Mouse (Mus musculus): ENCODE measurements around the gene Fry. TPM values are rescaled to one million over a fixed set of nuclear protein-coding genes. Genes with fewer than 3 reads are reported as not detected.

The Fry gene
- polyA plus RNA-seq, 1 experiment from 2014 or later = 41.9 TPM

DNA sequence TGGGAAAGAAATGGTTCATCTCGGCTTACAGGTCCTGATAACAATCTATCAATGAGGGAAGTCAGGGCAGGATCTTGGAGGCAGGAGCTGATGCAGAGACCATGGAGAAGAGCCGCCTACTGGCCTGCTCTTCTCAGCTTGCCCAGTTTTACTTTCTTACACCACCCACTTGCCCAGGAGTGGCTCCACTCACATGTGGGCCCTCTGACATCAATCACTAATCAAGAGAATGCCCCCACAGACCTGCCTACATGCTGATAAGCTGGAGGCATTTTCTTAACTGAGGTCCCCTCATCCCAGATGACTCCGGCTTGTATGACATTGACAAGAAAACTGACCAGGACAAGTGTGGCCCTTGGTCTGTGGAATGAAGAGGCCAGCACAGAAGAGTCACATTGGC, 16.2 kb downstream of the Fry start:
- Histone ChIP-seq H3K9ac (no peak overlapping the region), H3K4me2 (no peak overlapping the region), H3K27ac (replicated peaks) (no peak overlapping the region), H3K4me3 (no peak overlapping the region), H3K9me3 (no peaks in the 10 kb centered on the region), H3K27me3 (no peaks in the 10 kb centered on the region), H3K36me3 (no peaks in the 10 kb centered on the region), H3K4me1 (replicated peaks) (peaks cover 29% of the 10 kb centered on the region)
- 81% methylated on average over 3 of the region's 3 CpGs for WGBS
- no peak for ATAC-seq (ENCODE audit: low read depth)

DNA sequence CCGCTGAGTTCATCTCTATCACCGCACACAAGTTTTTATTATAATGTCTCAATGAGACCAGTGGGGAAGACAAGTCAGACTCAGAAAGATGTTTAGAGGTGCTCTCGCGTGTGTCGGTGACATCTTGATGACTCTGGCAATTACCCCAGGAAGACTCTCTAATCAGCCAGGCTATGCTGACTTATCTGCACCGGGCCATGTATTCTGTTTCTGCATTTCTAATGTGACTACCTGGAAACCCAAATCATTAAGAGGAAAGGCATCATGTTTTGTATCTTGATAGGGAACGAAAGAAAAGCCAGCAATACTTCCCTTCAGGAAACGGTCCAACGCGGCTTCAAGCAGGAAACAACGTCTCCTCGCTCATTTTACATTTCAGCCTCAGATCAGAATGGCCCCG, 17.1 kb downstream of the Fry start:
- H3K27me3 ChIP-seq = no peaks in the 10 kb centered on the region
- H3K4me1 ChIP-seq (replicated peaks) = peaks cover 21% of the 10 kb centered on the region
- H3K9me3 ChIP-seq = no peaks in the 10 kb centered on the region
- H3K27ac ChIP-seq (replicated peaks) = 0 out of 2 replicates have a peak overlapping the region, but pooled peaks have one; percentile 14
- no peak for ATAC-seq (ENCODE audit: low read depth)
- 81% methylated on average over 13 of the region's 13 CpGs for WGBS
- H3K4me2 ChIP-seq = no peak overlapping the region
- no peaks in the 10 kb centered on the region for H3K36me3 ChIP-seq
- H3K4me3 ChIP-seq = no peak overlapping the region
- no peak overlapping the region for H3K9ac ChIP-seq

- WGBS = 42% methylated on average over 9 of the region's 9 CpGs
- no peak overlapping the region for H3K9ac ChIP-seq
- H3K4me1 ChIP-seq (replicated peaks) = peaks cover 10% of the 10 kb centered on the region
- H3K27me3 ChIP-seq = no peaks in the 10 kb centered on the region
- peak; percentile 57; the same call in 1 of the 2 replicates for ATAC-seq (ENCODE audit: low read depth)
- no peaks in the 10 kb centered on the region for H3K36me3 ChIP-seq
- no peak overlapping the region for H3K27ac ChIP-seq (replicated peaks)
- H3K9me3 ChIP-seq = no peaks in the 10 kb centered on the region
- no peak overlapping the region for H3K4me3 ChIP-seq
- no peak overlapping the region for H3K4me2 ChIP-seq
Measured at GRCm38 (mm10) chr5:150137772-150138451, 19.5 kb downstream of the Fry start.

DNA sequence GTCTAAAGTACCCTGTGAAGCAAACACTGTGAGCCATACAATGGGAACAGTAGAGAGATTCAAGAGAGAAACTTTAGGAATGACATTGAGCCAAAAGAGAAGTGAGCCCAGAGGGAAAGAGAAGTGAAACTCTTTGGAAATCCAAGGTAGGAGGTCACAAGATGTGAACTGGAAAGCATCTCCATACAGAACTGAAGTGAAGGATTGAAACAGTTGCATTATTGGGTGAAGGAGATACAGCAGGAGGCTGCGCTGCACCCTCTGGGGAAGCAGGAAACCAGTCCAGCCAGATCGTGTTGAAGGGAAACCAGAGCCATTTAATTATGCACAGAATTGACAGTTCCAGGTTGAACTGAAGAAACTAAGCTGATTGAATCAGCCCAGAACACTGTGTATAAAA, 22.1 kb downstream of the Fry start:
- H3K4me3 ChIP-seq = no peak overlapping the region
- H3K27ac ChIP-seq (replicated peaks) = no peak overlapping the region
- no peak for ATAC-seq (ENCODE audit: low read depth)
- H3K4me1 ChIP-seq (replicated peaks) = peaks cover 10% of the 10 kb centered on the region
- H3K36me3 ChIP-seq = no peaks in the 10 kb centered on the region
- no peak overlapping the region for H3K9ac ChIP-seq
- H3K9me3 ChIP-seq = no peaks in the 10 kb centered on the region
- 73% methylated on average over 2 of the region's 2 CpGs for WGBS
- no peaks in the 10 kb centered on the region for H3K27me3 ChIP-seq
- H3K4me2 ChIP-seq = no peak overlapping the region

DNA sequence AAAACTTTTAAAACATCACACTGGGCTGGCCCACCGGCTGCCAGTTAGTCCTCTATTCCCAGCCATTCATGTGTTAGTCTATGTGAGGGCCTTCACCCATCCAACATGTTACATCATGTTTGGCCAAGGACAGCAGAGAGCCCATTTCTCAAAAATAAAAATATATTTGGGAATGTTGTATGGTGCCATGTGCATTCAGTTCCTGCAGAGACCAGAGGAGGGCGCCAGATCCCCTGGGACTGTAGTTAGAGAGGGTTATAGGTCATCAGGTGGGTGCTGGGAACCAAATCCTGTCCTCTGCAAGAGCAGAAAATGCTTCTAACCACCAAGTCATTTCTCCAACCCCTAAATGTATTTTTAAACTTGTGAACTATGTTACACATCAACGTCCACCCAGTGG, 27.5 kb downstream of the Fry start:
- H3K27ac ChIP-seq (replicated peaks) = no peak overlapping the region
- no peak overlapping the region for H3K9ac ChIP-seq
- no peak overlapping the region for H3K4me3 ChIP-seq
- H3K36me3 ChIP-seq = no peaks in the 10 kb centered on the region
- H3K27me3 ChIP-seq = no peaks in the 10 kb centered on the region
- no peaks in the 10 kb centered on the region for H3K4me1 ChIP-seq (replicated peaks)
- no peak overlapping the region for H3K4me2 ChIP-seq
- 88% methylated on average over 3 of the region's 3 CpGs for WGBS
- H3K9me3 ChIP-seq = no peaks in the 10 kb centered on the region
- no peak for ATAC-seq (ENCODE audit: low read depth)

GRCm38 (mm10) chr5:150146612-150147011, 28.2 kb downstream of the Fry start:
- WGBS = 95% methylated on average over 4 of the region's 4 CpGs
- no peaks in the 10 kb centered on the region for H3K4me1 ChIP-seq (replicated peaks)
- H3K27me3 ChIP-seq = no peaks in the 10 kb centered on the region
- no peak overlapping the region for H3K27ac ChIP-seq (replicated peaks)
- H3K36me3 ChIP-seq = no peaks in the 10 kb centered on the region
- no peak overlapping the region for H3K4me3 ChIP-seq
- H3K4me2 ChIP-seq = no peak overlapping the region
- ATAC-seq (ENCODE audit: low read depth) = no peak
- H3K9ac ChIP-seq = no peak overlapping the region
- no peaks in the 10 kb centered on the region for H3K9me3 ChIP-seq

- WGBS = 84% methylated on average over 11 of the region's 11 CpGs
- Histone ChIP-seq H3K36me3 (no peaks in the 10 kb centered on the region), H3K4me1 (replicated peaks) (0 out of 2 replicates have a peak, but pooled peaks cover 6% of the 10 kb centered on the region), H3K4me3 (no peak overlapping the region), H3K27me3 (no peaks in the 10 kb centered on the region), H3K27ac (replicated peaks) (no peak overlapping the region), H3K9ac (no peak overlapping the region), H3K4me2 (no peak overlapping the region), H3K9me3 (no peaks in the 10 kb centered on the region)
- ATAC-seq (ENCODE audit: low read depth) = no peak
Measured at GRCm38 (mm10) chr5:150149725-150150124, 31.3 kb downstream of the Fry start.

DNA sequence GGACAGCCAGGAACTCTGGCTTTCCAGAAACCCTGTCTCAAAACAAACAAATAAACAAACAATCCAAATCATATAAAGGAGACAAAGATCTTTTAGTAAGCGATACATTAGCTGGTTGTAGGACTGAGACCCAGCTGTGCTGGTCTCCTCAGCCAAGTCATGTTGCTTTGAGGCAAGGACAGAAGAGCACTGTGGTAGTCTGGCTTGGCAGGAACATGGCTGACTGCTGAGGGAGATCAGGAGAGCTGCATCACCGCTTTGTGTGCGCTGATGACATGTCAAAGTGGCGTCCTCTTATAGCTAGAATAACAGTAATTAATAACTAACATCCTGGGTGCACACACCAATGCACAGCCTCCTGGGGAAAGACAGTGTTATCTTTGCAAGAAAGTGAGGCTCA, 32.5 kb downstream of the Fry start:
- 78% methylated on average over 4 of the region's 4 CpGs for WGBS
- no peak for ATAC-seq (ENCODE audit: low read depth)
- Histone ChIP-seq H3K9ac (no peak overlapping the region), H3K36me3 (no peaks in the 10 kb centered on the region), H3K4me3 (no peak overlapping the region), H3K27ac (replicated peaks) (no peak overlapping the region), H3K4me2 (no peak overlapping the region), H3K4me1 (replicated peaks) (0 out of 2 replicates have a peak, but pooled peaks cover 6% of the 10 kb centered on the region), H3K9me3 (no peaks in the 10 kb centered on the region), H3K27me3 (no peaks in the 10 kb centered on the region)

- Histone ChIP-seq H3K36me3 (no peaks in the 10 kb centered on the region), H3K4me2 (no peak overlapping the region), H3K4me3 (no peak overlapping the region), H3K27ac (replicated peaks) (no peak overlapping the region), H3K4me1 (replicated peaks) (0 out of 2 replicates have a peak, but pooled peaks cover 6% of the 10 kb centered on the region), H3K9ac (no peak overlapping the region), H3K9me3 (no peaks in the 10 kb centered on the region), H3K27me3 (no peaks in the 10 kb centered on the region)
- ATAC-seq (ENCODE audit: low read depth) = no peak
- 65% methylated on average over 22 of the region's 22 CpGs for WGBS
Measured at GRCm38 (mm10) chr5:150152071-150152879, 33.8 kb downstream of the Fry start.

DNA sequence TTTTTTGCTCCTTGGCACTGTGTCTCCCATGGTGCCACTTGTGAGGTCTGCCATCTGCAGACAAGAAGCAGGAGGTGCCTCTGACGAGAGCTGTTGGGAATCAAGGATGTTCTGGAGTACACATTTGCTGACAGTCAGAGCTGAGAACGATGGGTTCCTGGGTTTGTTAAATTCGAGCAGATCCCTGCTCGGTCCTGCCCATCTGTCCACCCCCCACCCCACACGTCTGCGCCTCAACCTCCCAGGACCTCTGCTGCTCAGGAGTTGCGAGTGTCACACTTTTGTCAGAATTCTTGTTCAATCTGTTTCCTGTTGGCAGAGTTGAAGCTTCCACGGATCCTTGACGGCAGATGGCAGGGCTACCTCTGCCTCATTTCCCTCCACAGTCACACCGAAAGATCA, 34.4 kb downstream of the Fry start:
- Histone ChIP-seq H3K27ac (replicated peaks) (no peak overlapping the region), H3K9me3 (no peaks in the 10 kb centered on the region), H3K9ac (no peak overlapping the region), H3K4me1 (replicated peaks) (0 out of 2 replicates have a peak, but pooled peaks cover 6% of the 10 kb centered on the region), H3K27me3 (no peaks in the 10 kb centered on the region), H3K4me2 (no peak overlapping the region), H3K4me3 (no peak overlapping the region), H3K36me3 (no peaks in the 10 kb centered on the region)
- ATAC-seq (ENCODE audit: low read depth) = no peak
- 83% methylated on average over 10 of the region's 10 CpGs for whole genome bisulfite sequencing

DNA sequence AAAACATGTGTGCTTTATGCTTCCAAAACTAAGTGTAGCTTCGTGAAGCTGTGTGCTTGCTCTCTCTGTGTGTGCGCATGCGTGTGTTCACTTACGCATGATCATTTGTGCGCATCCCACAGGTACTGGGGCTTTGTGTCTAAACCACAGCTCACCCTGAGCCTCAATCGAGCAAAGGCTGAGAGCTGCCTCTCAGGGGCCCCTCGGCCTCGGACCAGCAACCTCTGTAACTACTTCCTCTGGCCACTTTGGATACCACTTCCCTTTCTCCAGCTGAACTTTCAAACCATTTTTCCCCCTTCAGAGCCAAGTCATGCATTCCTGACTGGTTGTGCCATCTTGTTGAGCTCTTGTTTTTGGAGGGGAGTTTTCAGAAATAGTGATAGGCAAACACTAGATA, 36.9 kb downstream of the Fry start:
- Histone ChIP-seq H3K36me3 (no peaks in the 10 kb centered on the region), H3K4me1 (replicated peaks) (peaks cover 19% of the 10 kb centered on the region), H3K27ac (replicated peaks) (no peak overlapping the region), H3K4me2 (no peak overlapping the region), H3K9ac (no peak overlapping the region), H3K4me3 (no peak overlapping the region), H3K9me3 (no peaks in the 10 kb centered on the region), H3K27me3 (no peaks in the 10 kb centered on the region)
- 91% methylated on average over 8 of the region's 8 CpGs for whole genome bisulfite sequencing
- ATAC-seq (ENCODE audit: low read depth) = no peak

- Histone ChIP-seq H3K36me3 (no peaks in the 10 kb centered on the region), H3K9me3 (no peaks in the 10 kb centered on the region), H3K27ac (replicated peaks) (no peak overlapping the region), H3K9ac (no peak overlapping the region), H3K4me2 (no peak overlapping the region), H3K4me3 (no peak overlapping the region), H3K27me3 (no peaks in the 10 kb centered on the region), H3K4me1 (replicated peaks) (peaks cover 19% of the 10 kb centered on the region)
- WGBS = 86% methylated on average over 16 of the region's 16 CpGs
- ATAC-seq (ENCODE audit: low read depth) = no peak
Measured at GRCm38 (mm10) chr5:150156063-150156786, 37.8 kb downstream of the Fry start.

Measured in neural tube, embryonic 13.5 days (tissue).